ENCODE assay signal across 12 mouse cellular contexts in genomic region chr1:123933812-123934727, GRCm38 (mm10).
DNase-seq lines count a peak whose midpoint lies in the region; ATAC-seq and TF ChIP-seq lines count a peak whose summit lies in the region.
"Had no signal": no experiment of that assay in that cellular context is flagged by ENCODE, and none has a peak within 500 bp of the region (broad histone marks: within the 10 kb centered on the region; RNA-seq: fewer than 3 reads in every experiment).

No protein-coding gene starts in this region.

- no peak overlapping the region for H3K4me2 ChIP-seq in liver, postnatal 0 days (ENCODE audit: low read depth, low read length)
- no peak overlapping the region for H3K4me2 ChIP-seq in liver, embryonic 12.5 days
- H3K4me2 ChIP-seq in kidney, embryonic 14.5 days (replicated peaks; ENCODE audit: low read depth, low read length), result no peak overlapping the region
- H3K4me2 ChIP-seq: liver, embryonic 13.5 days had no signal

- 38% methylated on average over 7 of the region's 7 CpGs for WGBS in liver, postnatal 0 days (ENCODE audit: insufficient replicate concordance)
- WGBS in liver, embryonic 12.5 days (ENCODE audit: insufficient replicate concordance), result 38% methylated on average over 7 of the region's 7 CpGs
- WGBS in kidney, embryonic 14.5 days, result 46% methylated on average over 7 of the region's 7 CpGs

- ATAC-seq in frontal cortex, adult (ENCODE audit: low TSS enrichment), result peak; percentile 64; the same call in 1 of the 2 replicates
- peak; percentile 33; the same call in 1 of the 2 replicates for ATAC-seq in liver, postnatal 0 days
- ATAC-seq in liver, embryonic 12.5 days, result no peak
- peak; percentile 85; the same call in 1 of the 2 replicates for ATAC-seq in kidney, embryonic 14.5 days (ENCODE audit: low FRiP score, low TSS enrichment)

- no peak overlapping the region for H3K27ac ChIP-seq in liver, postnatal 0 days (ENCODE audit: low read depth)
- H3K27ac ChIP-seq in liver, embryonic 12.5 days, result no peak overlapping the region
- H3K27ac ChIP-seq in kidney, embryonic 14.5 days (ENCODE audit: low read depth, low read length), result no peak overlapping the region; the same call in 1 of the 2 replicates
- H3K27ac ChIP-seq: left cerebral cortex, adult 2 months; liver, embryonic 13.5 days; midbrain, embryonic 10.5 days had no signal

- no peak for DNase-seq in frontal cortex, postnatal 25 days (ENCODE audit: low spot score in 2 of 2)
- no peak for DNase-seq in liver, postnatal 0 days
- peak; percentile 32 for DNase-seq in skeletal muscle tissue, adult 2 months (ENCODE audit: low read depth, low spot score)
- no peak for DNase-seq in layer of hippocampus, postnatal 10 days (ENCODE audit: low spot score in 2 of 2)
- DNase-seq in retina, postnatal 1 day, result no peak
- DNase-seq: liver, embryonic 13.5 days had no signal

- H3K4me1 ChIP-seq in liver, postnatal 0 days (ENCODE audit: insufficient read depth), result no peaks in the 10 kb centered on the region
- H3K4me1 ChIP-seq in liver, embryonic 12.5 days, result no peaks in the 10 kb centered on the region
- H3K4me1 ChIP-seq in kidney, embryonic 14.5 days (ENCODE audit: control insufficient read depth, insufficient read depth, low read length), result no peaks in the 10 kb centered on the region; the same call in 1 of the 2 replicates
- H3K4me1 ChIP-seq: liver, embryonic 13.5 days; midbrain, embryonic 10.5 days had no signal

- TF ChIP-seq CTCF in liver, postnatal 0 days (IDR thresholded peaks at IDR 0.05; ENCODE audit: low read depth), result no peak

- no peaks in the 10 kb centered on the region for H3K27me3 ChIP-seq in liver, postnatal 0 days (ENCODE audit: insufficient read depth, low read length)
- no peaks in the 10 kb centered on the region for H3K27me3 ChIP-seq in liver, embryonic 12.5 days (replicated peaks)
- no peaks in the 10 kb centered on the region for H3K27me3 ChIP-seq in kidney, embryonic 14.5 days (ENCODE audit: control insufficient read depth, insufficient read depth, low read length)
- H3K27me3 ChIP-seq: liver, embryonic 13.5 days had no signal

- H3K9ac ChIP-seq in liver, postnatal 0 days (replicated peaks), result no peak overlapping the region
- no peak overlapping the region for H3K9ac ChIP-seq in liver, embryonic 12.5 days
- no peak overlapping the region for H3K9ac ChIP-seq in kidney, embryonic 14.5 days (ENCODE audit: low read depth, low read length)
- H3K9ac ChIP-seq: liver, embryonic 13.5 days had no signal

- H3K4me3 ChIP-seq in liver, postnatal 0 days (ENCODE audit: low read depth, low read length), result no peak overlapping the region
- no peak overlapping the region for H3K4me3 ChIP-seq in liver, embryonic 12.5 days
- no peak overlapping the region for H3K4me3 ChIP-seq in kidney, embryonic 14.5 days (ENCODE audit: low read length)
- H3K4me3 ChIP-seq: erythroblast, embryonic 14.5 days; left cerebral cortex, adult 2 months; liver, embryonic 13.5 days; midbrain, embryonic 10.5 days had no signal

- H3K9me3 ChIP-seq in liver, postnatal 0 days (ENCODE audit: low read length), result no peaks in the 10 kb centered on the region
- no peaks in the 10 kb centered on the region for H3K9me3 ChIP-seq in liver, embryonic 12.5 days (replicated peaks)
- no peaks in the 10 kb centered on the region for H3K9me3 ChIP-seq in kidney, embryonic 14.5 days (ENCODE audit: control insufficient read depth, low read length)
- H3K9me3 ChIP-seq: liver, embryonic 13.5 days; midbrain, embryonic 10.5 days had no signal

- no peaks in the 10 kb centered on the region for H3K36me3 ChIP-seq in liver, postnatal 0 days (replicated peaks; ENCODE audit: insufficient read depth, low read length)
- H3K36me3 ChIP-seq in liver, embryonic 12.5 days, result no peaks in the 10 kb centered on the region
- no peaks in the 10 kb centered on the region for H3K36me3 ChIP-seq in kidney, embryonic 14.5 days (ENCODE audit: control insufficient read depth, insufficient read depth, low read length)
- H3K36me3 ChIP-seq: liver, embryonic 13.5 days; midbrain, embryonic 10.5 days had no signal

- no peak for TF ChIP-seq EP300 in liver, postnatal 0 days (IDR thresholded peaks at IDR 0.05; ENCODE audit: low read depth)
